Mouse (Mus musculus) liver, embryonic 14.5 days (tissue): ENCODE results near the gene Rnf166.

Experiments used
- CTCF ChIP-seq: IDR thresholded peaks from 2 replicates; pipeline ENCODE4 v1.5.1; 2016; ENCODE audit warnings: antibody characterized with exemption, low read depth, control low read depth
- EP300 ChIP-seq: IDR thresholded peaks from 2 replicates; pipeline ENCODE4 v1.6.1; 2016; ENCODE audit warnings: antibody characterized with exemption, low read depth

DNA sequence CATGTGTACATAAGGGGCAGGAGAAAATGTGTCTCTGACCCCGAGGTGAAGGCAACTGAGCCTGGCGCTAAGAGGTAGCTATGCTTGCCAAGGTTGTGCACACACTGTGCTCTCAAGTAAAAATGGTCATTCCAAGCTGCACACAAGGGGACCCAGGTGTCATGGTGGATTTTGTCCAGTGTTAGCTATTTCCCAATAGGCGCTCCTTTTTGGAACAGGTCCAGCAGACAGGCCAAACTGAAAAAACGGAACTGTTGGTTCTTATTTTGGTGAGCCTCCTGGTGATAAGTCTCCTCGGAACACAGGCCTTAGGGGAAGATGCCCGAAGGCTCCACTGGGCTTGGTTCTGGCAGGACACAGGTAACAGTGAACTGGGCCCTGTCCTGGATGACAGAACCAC lies 21.5 kb downstream of the Rnf166 start:
- TF ChIP-seq CTCF (no peak), EP300 (no peak)
